Mouse (Mus musculus) thymus, postnatal 0 days (tissue): ENCODE results near the gene Fggy. TPM values are rescaled to one million over a fixed set of nuclear protein-coding genes. Genes with fewer than 3 reads are reported as not detected.
A peak's percentile ranks its signal among the peaks of the same experiment; 100 is the strongest.

Source experiments
- DNase-seq: peaks from one replicate; pipeline ENCODE4 v3.0.0-alpha.2; 2015; ENCODE audit warnings: low spot score
- polyA plus RNA-seq: library from polyadenylated mRNA; unstranded; fragments of >200 nt; fragmentation: Nextera tagmentation; extraction: Ambion mirVana; gene quantifications from 2 replicates; pipeline ENCODE4 v1.2.1, GENCODE M21; 2015

The Fggy gene
- polyA plus RNA-seq, 1 experiment from 2014 or later, result 4.7 TPM

DNA sequence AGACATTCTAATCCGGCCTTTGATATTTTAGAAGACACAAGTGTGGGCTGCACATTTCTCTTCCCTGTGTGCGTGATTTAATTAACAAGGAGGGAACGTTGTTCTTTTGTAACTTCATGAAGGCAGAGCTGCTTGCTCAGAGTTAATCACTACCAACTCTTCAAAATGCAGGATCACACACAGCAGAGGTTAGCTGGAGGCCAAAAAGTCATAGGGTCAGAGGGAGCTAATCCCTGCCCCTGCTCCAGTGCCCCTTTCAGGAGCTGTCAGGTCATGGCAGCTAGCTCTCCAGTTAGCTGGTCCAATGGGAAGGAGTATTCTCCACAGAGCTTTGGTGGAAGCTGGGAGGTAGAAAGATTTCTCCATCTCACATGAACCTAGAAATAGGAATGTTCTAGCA lies 215.4 kb downstream of the Fggy start:
- no peak for DNase-seq

DNA sequence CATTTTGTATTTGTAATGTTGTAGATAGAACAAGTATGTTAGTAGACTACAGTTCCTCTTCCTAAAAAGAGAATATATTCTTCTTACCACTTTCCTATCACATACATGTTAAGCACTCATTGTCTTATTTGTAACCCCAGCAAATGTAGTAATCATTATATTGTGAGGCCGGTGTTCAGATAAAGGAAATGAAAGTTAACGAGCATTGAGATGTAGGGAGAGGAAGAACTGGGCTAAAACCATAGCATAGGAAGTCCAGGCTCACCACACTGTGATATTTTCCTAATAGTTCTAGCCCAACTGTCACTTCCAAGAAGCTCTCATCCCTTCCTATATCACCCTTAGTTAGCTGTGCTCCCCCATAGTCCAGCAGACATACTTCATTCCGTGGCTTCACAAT lies 218.3 kb downstream of the Fggy start:
- DNase-seq, result no peak

DNA sequence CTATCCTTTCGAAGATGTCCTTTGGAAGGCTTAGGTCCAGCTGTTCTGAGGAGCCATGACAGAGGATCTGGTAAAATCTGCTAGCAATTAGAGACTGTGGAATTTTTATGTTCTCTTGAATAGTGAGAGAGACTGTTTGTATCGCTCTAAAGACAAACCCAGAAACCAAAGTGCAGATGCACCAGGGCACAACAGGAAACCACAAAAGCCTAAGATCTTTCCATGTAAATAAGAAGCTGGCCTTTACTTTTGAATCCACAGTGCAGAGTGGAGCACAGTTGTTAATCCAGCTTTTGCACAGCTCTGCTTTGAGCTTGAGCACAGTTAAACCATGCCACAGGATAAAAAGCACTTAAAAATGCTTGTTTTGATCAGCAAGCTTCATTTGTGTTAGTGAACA lies 220.5 kb downstream of the Fggy start:
- peak; percentile 44 for DNase-seq

DNA sequence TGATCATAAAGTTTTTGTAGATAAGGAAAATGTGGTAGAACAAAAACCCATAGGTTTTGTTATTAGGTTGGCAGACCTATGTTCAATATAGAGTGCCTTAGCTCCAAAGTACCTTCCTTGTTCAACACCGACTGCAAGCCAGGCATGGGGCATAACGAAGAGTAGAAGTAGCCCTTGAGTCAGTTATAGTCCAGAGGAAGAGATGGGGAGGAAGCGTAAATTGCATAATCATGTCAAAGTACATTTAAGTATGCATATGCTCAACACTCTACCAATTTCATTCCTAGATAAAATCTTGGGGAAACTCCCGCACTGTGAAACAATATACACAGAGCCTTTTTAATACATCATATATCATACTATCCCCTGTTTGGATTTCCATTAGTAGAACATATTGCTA lies 221.2 kb downstream of the Fggy start:
- DNase-seq, result no peak

DNA sequence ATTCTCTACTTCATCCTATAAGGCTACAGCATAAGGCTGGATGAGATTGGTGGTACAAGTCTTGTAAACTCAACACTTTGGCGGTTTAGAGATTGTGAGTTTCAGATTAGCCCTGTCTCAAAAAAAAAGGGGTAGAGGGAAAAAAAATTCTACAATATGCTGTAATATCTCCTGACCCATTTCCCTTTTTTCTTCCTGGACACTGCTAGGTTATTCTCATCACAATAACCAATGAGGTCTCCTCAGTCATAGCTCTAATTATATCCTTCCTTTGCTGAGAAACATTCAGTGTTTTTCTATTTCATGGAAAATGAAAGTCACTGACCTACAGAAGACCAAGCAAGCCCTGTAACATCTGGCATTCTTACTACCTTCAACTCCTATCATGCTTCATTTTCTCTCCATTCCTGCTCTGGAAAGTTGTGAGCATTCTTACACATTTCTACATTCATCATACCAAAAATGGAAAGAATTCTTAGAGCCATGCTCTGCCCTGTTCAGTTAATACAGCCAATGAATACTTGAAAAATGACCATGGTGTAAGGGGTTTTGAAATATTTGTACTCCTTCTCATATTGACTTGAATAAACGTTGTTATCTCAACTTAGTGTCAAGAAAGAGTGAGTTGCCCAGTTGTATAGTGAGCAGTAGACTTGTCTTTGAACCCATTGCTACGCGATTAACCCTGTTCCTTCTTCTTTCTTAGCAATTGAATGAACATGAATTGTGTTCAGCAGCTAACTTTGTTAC lies 227.0 kb downstream of the Fggy start:
- DNase-seq, result no peak

DNA sequence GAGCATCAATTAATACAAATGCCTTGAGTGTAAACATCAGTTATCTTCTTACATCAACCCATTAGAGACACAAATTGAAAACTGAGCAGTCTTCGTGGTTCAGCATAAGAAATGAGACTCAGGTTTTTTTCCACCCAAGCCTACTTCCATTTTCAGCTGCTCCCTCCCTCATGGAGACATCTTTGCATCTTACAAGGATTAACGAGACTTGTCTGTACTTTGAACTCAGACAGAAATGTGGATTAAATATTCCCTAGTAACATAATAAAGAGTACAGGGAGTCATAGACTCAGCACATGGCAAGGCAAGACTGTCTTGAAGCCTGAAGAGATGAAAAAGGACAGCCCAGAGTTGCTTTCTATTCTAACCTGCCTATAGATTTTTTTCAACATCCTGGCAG lies 230.3 kb downstream of the Fggy start:
- no peak for DNase-seq

DNA sequence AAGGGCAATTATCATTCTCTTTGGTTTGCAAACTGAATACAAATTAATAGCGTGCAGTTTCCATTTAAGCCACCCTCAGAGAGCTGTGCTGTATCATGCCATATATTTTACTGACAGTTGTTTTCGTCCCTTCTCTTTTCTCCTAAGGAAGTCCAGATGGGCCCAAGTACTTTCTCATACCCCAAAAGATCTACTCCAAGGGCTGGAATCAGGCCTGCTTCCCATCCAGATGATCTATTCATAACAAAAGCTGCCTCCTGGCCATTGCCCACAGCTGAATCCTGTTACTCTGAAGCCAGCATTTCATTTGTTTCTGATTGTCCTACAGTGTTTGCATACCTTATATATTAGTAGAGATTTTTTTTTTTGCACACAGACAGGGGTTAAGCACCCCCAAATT lies 231.6 kb downstream of the Fggy start:
- no peak for DNase-seq

DNA sequence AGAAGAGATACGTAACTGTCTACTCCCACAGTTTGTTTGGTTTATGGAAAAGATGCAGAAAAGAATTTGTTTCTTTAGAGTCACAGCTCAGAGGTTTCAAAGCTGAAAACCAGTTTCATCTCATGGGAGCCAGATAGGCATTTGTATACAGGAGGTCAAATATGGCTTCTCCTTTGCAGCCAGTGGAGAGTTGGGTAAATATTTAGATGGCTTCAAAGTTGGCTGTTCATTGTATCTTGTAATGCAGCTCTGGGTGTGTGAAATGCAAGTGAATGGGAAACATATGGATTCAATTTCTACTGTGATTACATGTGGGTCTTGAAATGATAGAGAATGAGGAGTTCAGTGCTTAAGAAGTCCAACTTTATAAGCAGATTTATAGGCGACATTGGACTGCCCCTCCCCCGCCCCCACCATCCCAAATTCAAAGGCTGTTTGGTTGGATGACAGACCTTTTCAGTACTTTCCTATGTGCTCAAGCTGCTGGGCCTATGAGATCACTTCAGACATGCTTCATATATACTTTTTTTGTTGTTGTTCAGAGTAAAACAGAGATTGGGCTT lies 234.7 kb downstream of the Fggy start:
- DNase-seq, result no peak

DNA sequence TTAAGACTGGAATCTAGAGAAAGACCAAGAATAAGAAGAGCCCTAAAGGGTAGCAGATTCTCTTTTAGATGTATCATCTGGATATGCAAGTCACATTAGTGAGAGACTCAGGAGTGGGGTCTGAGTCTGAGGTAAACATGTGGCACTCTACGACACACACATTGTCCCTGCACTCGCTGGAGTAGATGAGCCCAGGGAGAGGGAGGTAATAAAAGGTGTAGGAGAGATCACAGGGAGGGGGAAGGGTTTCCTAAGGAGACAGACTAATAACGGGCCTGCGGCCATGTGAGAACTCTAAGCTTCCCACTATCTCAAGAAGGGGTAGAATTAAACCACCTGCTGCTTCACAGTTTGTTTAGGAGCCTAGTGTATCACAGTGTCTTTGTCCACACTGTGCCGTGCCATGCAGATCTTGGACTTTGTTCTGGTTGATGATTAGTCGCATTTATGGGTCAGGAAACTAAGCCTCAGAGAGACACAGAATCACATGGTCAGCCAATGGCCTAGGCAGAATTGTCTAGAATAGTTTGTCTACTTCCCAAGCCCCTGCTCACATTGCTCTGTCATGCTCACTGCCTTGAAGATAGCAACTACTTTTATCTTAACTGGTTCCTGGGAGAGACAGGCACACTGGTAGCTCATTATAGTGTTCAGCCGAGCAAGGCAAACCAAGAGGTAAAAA lies 236.5 kb downstream of the Fggy start:
- no peak for DNase-seq

DNA sequence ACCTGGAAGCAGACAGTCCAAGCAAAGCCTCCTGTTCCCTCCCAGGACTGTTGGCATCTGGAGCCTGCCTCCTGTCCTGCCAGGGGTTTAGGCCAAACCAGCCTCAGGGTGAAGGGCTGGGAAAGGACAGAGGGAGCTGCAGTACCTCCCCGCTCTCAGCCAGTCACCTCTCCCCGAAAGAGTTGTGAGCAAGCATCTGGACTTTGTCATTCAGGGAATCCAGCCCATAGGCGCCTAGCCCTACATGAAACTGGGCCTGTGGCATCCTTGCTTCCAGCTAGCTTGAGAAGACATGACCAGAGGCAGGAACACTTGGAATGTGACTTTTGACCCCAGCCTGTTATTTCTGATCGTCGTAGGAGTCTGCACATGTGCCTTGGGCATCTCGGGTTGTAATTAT lies 237.3 kb downstream of the Fggy start:
- no peak for DNase-seq

DNA sequence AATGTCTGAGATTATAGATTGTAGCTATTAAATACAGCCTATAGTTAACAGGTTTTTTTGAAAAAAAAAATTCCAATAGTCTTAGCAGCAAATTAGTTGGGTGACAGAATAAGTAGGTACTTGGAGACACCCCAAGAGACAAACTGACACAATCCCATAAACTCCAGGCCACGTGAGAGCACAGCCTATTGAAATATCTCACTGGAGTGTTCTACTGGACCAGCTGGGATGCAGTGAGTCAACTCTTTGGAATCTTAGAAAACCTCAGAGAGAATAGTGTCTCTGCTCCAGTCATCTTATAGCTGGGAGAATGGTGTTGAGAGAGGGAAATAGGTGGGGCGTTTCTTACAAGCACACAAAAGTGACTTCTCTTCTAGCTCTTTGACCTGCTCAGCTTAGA lies 238.0 kb downstream of the Fggy start:
- no peak for DNase-seq

DNA sequence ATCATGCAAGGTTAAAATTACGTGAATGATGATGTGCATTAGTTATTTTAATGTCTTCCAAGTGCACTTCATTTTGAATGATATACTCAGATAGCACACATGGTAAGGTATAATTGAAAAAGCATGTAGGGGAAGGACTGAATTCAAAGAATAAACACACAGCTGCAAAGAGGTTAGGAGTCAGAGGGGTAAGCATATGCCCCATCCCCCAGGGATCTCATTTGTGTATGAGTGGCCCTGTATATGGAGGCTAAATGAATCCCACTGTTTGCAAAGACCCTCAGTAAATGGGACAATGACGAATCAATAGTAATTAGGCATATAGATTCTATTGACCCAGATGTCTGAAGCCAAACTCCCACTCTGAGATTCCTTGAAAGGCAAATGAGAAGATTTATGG lies 262.3 kb downstream of the Fggy start:
- no peak for DNase-seq

DNA sequence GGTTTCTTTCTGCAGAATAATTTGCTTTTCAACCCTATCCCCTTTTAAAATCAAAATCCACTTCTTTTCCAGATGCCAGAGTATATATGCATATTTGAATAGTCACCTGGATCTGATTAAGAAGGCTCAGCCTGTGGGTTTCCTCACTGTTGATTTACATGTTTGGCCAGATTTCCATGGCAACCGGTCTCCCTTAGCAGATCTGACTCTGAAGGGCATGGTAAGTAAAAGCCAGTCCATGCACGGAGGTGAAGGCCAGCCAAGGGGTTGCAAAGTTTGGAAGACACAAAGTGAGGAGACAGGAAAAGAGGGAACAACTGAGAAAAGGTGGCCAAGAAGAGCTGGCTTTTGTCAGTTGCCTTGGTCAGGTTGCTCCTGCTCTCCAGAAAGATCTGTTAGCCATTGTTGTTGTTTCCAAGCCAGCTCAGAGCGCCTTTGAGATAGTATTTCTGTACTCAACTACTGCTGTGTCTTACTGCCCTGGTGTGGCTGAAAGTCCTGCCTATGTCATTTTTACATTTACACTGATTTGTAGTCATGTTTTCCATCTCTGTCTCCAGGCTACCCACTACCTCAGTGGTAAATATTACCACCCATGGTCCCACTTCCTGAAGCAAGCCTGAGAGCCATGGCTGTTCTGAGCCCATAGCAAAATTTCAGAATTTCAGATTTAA lies 264.7 kb downstream of the Fggy start:
- DNase-seq, result no peak

DNA sequence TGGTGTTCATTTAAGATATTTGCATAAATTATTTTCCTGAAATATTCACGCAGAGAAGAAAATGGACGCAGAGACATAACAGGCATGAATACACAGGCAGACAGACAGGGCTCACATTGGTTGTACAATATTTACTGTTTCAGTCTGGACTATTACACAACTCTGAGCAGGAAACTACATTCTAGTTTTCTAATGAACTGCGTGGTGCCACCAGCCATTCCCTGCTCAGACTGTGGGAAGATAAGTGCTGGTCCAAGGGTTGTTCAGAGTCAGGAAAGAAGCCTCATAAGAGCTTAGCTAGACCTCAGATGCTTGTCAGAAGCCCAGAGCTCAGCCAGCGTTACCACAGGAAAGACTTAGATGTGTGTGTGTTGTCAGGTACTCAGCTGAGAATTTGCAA lies 270.9 kb downstream of the Fggy start:
- DNase-seq, result no peak

DNA sequence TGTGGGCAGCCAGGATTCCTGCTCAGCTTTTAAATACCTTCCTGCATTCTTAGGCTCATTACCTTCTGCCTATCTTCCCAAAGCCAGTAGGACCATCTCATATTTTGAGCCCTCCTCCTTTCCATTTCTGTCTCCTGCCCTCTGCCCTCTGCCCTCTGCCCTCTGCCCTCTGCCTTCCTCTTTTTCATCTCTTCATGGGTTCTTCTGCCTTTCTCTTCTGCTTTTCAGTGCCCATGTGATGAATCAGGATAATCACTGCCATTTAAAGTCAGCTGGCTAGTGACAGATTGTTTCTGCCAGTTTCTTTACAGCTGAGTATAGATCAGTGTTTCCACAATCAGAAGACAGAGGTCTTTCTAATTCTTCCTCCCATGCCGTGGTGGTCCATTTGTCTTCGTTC lies 273.0 kb downstream of the Fggy start:
- DNase-seq, result no peak

DNA sequence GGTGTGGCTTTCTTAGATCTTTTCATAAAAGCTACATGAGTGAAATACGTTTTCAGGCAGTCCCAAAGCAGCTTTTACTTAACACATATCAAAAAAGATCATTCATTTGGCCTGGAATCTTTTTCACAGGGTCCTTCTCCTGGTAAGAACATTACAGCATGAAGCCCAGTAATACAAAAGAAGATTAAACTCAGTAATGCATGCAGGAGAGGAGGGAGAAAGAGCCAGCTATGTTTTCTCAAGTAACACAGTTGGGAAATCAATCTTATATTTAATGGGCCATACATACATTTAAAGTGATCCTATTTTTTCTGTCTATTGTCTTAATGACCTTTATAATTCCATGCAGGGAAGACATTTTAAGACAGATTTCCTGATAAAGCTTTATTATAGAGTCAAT lies 282.6 kb downstream of the Fggy start:
- DNase-seq, result no peak

DNA sequence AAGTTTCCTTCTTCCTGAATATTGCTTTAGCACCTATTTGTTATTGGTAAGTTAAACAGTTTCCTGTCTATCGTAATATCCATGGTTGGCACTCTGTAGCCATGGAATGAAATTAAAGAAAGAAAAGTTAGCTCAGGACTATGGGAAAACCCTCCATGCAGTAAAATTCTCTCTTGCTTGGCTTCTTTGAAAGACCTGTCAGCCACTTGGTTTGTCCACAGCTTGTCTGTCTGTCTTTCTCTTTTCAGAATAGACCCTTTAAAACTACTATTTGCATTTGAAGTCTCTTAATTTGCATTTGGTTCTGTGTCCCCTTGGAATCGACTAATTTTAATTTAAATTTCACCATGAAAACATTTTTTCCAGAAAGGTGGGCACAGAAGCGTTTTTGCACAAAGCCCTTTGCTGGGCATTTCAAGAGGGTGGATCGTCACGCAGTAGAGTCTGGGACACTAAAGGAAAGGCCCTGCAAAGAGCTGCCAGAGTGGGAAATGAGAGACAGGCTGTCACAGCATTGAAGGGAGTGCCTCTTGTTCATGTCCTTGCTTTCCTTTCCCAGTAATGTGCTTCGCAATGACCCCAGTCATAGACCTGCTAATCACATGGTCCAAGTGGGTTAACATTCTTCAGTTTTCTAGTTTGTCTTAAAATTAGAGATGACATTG lies 283.2 kb downstream of the Fggy start:
- DNase-seq, result no peak

DNA sequence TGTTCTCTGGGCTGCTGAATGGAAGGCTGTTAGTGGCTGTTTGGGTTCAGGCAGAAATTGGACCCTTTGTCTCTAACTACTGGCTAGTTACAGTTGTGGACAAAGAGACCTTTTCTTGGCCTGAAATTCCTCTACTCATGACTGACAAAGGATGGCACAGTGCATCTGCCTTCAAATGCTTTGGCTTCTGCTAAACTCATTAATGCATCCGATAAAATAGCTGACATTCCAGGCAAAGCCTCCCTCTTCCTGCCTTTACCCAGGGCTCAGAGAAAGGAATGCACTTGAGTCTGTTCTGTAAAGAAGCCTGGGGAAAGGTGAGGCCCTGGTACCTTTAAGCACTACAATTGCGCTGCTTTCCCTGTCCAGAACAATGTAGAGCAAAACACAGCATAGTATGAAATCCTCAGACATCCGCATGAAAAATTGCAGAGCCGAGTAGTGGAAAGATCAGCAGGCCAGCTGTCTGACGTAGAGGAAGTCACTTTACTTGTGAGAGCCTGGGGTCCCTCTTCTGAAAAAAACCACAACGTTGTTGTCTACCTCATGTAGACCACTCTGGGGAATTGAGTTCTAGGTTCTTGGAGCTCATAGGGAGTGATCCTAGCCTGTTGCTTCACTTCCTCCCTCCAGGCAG lies 288.8 kb downstream of the Fggy start:
- peak; percentile 50 for DNase-seq

DNA sequence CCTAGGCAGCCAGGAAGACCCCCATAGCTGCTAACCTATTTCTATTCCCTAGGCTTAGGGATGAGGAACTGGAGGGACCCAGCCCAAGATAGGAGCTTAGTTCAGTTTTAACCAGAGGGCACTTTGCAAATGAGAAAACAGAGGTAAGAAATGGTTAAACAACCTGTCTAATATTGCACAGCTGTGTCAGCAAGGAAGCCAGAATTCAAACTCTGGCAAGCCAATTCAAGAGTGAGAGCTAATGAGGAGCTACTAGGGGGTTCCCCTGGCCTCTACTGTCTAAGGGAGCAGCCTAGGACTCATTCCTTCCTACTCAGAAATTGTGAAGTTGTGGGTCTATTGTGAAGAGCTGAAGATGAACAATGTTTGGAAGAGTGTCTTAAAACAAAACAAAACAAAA lies 289.9 kb downstream of the Fggy start:
- DNase-seq, result no peak

DNA sequence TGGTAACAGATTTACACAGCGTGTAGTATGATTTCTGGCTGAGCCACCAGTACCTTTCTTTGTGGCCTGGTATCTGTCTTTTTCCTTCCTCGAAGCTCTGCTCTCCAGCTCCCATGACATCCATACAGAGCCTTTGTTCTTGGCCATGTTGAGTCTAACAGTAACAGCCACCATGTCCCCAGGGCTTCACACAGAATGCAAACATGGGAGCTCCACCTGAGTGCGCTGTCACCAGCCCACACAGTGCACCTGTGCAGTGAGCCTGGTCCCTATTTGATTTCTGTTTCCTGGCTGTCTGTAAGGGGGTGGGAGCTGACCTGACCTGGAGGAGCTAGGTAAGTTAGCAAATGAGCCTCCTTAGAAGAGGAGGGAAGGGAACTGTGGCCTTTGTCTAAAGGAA lies 290.4 kb downstream of the Fggy start:
- no peak for DNase-seq

DNA sequence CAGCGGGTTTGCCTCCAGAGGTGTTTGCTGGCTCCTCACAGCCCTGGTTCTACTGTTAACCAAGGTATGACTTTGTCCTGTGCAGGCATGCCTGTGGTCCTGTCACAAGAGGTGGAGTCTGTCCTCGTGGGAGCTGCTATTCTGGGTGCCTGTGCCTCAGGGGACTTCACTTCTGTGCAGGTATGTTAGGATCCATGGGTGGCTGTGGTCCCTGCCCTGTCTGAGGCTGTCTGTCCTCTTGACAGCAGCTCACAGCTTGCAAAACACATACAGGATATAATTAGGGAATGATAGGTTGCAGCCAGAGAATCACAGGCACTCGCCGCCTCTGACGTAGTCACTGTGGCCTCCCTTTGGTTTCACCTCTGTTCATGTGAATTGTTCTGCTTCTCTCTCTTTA lies 292.2 kb downstream of the Fggy start:
- DNase-seq, result no peak
